Mouse (Mus musculus): ENCODE results near the gene Unc93b1. TPM values are rescaled to one million over a fixed set of nuclear protein-coding genes. Genes with fewer than 3 reads are reported as not detected.
"Not testable (repeated sequence)": the region's sequence is repeated elsewhere in the genome, so short reads cannot be mapped to it uniquely, and the experiment has no call there.

Gene Unc93b1
- polyA plus RNA-seq, 1 experiment, result 180 TPM

GRCm38 (mm10) chr19:3952099-3952498 lies 17.1 kb downstream of the Unc93b1 start:
- Histone ChIP-seq H3K4me3 (replicated peaks; ENCODE audit: extremely low read depth, low read depth, low read length) (no peak overlapping the region), H3K4me1 (ENCODE audit: control insufficient read depth, insufficient read depth, low read length) (no peaks in the 10 kb centered on the region)
- 19% methylated on average over 1 of the region's 1 CpGs for WGBS
- TF ChIP-seq POLR2A (IDR thresholded peaks at IDR 0.05; ENCODE audit: borderline replicate concordance, extremely low read depth, low read depth, low read length), result no peak
- DNase-seq, result no peak

- WGBS, result 64% methylated on average over 3 of the region's 3 CpGs
- DNase-seq, result no peak
- H3K4me3 ChIP-seq (replicated peaks; ENCODE audit: extremely low read depth, low read depth, low read length), result no peak overlapping the region
- TF ChIP-seq POLR2A (IDR thresholded peaks at IDR 0.05; ENCODE audit: borderline replicate concordance, extremely low read depth, low read depth, low read length) (no peak), CTCF (IDR thresholded peaks at IDR 0.05; ENCODE audit: insufficient read depth, low read length) (no peak)
- no peaks in the 10 kb centered on the region for H3K4me1 ChIP-seq (ENCODE audit: control insufficient read depth, insufficient read depth, low read length)
Measured at GRCm38 (mm10) chr19:3955033-3955432, 20.0 kb downstream of the Unc93b1 start.

DNA sequence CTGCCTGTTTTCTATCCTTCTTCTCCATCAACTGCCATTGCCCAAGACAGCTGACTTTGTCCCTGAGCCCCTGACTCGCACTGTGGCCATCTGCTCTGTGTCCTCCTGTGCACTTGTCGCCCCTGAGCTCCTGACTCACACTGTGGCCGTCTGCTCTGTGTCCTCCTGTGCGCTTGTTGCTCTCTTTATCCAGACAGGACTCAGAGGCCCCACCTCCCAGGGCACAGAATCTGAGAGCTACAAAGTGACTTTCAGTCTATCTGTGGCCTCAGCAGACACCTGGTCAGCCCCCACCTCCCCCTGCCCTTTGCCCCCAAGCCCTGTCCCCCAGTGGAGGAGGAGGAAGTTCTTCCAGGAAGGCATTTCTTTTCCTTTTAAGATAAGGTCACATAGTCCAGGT lies 20.8 kb downstream of the Unc93b1 start:
- WGBS, result 58% methylated on average over 4 of the region's 4 CpGs
- H3K4me3 ChIP-seq (replicated peaks; ENCODE audit: extremely low read depth, low read depth, low read length), result no peak overlapping the region

DNA sequence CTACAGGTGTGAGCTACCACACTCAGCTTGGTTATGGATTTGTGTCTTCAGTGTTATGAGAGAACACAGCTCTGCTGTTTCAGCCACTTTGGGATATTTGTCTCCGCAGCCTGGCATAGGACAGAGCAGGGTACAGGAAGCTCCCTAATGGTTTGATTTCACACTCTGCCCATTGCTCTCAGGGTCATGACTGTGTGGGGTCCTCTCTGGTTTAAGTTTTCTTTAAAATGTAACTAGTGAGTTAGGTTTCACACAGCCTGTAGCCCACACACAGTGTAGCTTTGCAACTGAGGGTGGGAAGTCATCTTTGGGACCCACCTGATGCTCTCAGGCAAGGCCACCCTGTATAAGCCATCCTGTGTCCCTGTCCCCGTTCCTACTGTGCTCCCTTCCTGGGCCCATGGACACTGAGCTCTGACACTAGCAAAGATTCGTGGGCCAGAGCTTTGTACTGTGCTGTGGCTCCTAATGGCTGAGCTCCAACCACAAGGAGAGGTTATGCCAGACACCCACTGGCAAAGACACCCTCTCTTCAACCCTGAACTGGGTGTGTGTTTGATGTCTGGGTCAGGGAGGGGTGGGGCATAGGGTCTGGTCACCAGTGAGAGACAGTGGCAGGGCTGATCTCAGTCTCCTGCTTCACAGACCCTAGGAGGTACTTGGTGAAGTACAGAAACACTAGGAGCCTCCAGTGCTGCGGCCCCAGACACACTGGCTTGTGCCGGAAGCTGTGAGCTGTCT lies 22.5 kb downstream of the Unc93b1 start:
- 77% methylated on average over 5 of the region's 5 CpGs for WGBS
- DNase-seq; H3K4me3 ChIP-seq (replicated peaks; ENCODE audit: extremely low read depth, low read depth, low read length); H3K4me1 ChIP-seq (ENCODE audit: control insufficient read depth, insufficient read depth, low read length): not testable (repeated sequence)

More for the DNA sequence above, 20.8 kb downstream of the Unc93b1 start:
- no peak for DNase-seq
- H3K4me1 ChIP-seq (ENCODE audit: control insufficient read depth, insufficient read depth, low read length), result no peaks in the 10 kb centered on the region
- TF ChIP-seq CTCF (IDR thresholded peaks at IDR 0.05; ENCODE audit: insufficient read depth, low read length) (no peak), POLR2A (IDR thresholded peaks at IDR 0.05; ENCODE audit: borderline replicate concordance, extremely low read depth, low read depth, low read length) (no peak)

GRCm38 (mm10) chr19:3958470-3958869 lies 23.5 kb downstream of the Unc93b1 start, which contains the start of gene Aldh3b3:
TSS of gene Aldh3b3 (plus strand) at chr19:3958645.
- no peak for DNase-seq
- Histone ChIP-seq H3K4me3 (replicated peaks; ENCODE audit: extremely low read depth, low read depth, low read length) (no peak within 1 kb of the TSS), H3K4me1 (ENCODE audit: control insufficient read depth, insufficient read depth, low read length) (no peaks in the 10 kb centered on the region)
- WGBS, result 46% methylated on average over 4 of the region's 4 CpGs
- TF ChIP-seq POLR2A (IDR thresholded peaks at IDR 0.05; ENCODE audit: borderline replicate concordance, extremely low read depth, low read depth, low read length) (no peak), CTCF (IDR thresholded peaks at IDR 0.05; ENCODE audit: insufficient read depth, low read length) (no peak)

DNA sequence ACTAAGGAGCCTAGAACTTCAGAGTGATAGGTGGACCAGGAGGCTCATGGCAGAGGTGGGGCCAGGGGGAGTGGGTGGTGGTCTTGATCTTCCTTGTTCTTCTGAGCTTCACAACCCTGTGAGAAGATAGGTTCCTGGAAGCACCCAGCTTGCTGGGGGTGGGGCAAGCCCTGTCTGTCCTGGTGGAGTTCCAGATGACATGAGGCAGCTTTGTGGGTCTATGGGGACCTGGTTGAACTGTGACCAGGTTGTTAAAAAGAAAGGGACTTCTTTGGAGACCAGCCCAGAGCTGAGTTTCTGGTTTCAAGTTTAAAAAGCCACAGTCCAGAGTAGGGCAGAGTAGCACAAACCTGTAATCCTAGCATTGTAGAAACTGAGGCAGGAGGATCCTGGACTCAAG lies 24.0 kb downstream of the Unc93b1 start:
- no peak for DNase-seq
- no peak for TF ChIP-seq CTCF (IDR thresholded peaks at IDR 0.05; ENCODE audit: insufficient read depth, low read length)
- TF ChIP-seq POLR2A (IDR thresholded peaks at IDR 0.05; ENCODE audit: borderline replicate concordance, extremely low read depth, low read depth, low read length), result no peak
- Histone ChIP-seq H3K4me3 (replicated peaks; ENCODE audit: extremely low read depth, low read depth, low read length) (no peak overlapping the region), H3K4me1 (ENCODE audit: control insufficient read depth, insufficient read depth, low read length) (no peaks in the 10 kb centered on the region)

DNA sequence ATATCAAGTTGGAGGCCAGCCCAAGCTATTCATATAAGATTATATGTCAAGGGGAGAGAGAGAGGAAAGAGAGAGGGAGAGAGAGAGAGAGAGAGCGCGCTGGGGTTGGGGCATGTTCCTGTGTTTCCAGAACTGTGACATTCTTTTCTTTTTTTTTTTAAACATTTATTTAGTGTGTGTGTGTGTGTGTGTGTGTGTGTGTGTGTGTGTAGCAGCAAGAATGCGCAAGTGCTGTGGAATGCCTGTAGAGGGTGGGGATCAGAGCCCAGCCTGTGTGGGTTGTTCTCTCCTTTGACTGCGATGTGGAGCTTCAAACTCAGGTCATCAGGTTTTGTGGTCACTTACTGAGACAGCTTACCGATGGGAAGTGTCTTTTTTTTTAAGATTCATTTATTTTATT lies 25.2 kb downstream of the Unc93b1 start:
- Histone ChIP-seq H3K4me3 (replicated peaks; ENCODE audit: extremely low read depth, low read depth, low read length) (no peak overlapping the region), H3K4me1 (ENCODE audit: control insufficient read depth, insufficient read depth, low read length) (no peaks in the 10 kb centered on the region)
- no peak for DNase-seq
- WGBS, result 59% methylated on average over 5 of the region's 5 CpGs
- TF ChIP-seq POLR2A (IDR thresholded peaks at IDR 0.05; ENCODE audit: borderline replicate concordance, extremely low read depth, low read depth, low read length) (no peak), CTCF (IDR thresholded peaks at IDR 0.05; ENCODE audit: insufficient read depth, low read length) (no peak)

DNA sequence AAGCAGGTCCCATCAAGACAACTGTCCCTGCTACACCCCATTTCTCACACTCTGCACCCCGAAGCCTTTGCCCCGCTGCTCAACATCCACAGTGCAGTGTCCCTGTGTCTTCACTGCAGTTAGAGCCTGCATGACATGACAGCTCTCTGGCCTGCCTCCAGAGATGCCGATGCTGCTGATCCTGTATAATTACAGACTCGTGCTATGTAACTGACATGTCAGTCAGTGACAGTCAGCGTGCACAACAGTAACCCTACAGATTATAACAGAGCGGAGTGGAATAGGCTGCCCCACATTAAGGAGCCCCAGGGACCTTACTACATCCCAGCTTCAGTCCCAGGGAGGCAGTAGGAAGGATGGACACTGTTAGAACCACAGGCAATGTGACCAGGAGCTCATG lies 26.8 kb downstream of the Unc93b1 start:
- not testable (repeated sequence) for H3K4me1 ChIP-seq (ENCODE audit: control insufficient read depth, insufficient read depth, low read length); DNase-seq; H3K4me3 ChIP-seq (replicated peaks; ENCODE audit: extremely low read depth, low read depth, low read length)
- WGBS, result 81% methylated on average over 6 of the region's 6 CpGs

DNA sequence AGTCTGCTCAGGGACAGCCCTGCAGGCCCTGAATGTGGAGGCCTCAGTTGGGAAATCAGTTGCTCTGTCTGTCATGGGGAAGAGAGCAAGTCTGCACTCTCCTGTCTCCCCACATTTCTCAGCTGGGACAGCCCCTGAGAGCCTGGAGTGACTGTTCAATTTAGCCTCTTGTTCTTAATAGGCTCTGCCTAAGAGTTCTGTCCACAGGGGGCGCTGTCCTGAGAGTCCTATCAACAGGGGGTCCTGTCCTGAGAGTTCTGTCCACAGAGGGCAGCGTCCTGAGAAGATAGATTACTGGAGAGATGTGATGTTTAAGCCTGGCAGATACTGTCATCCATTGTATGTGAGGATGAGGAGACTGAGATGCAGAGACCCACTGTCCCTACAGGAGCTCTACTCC lies 27.5 kb downstream of the Unc93b1 start:
- no peak for DNase-seq
- no peaks in the 10 kb centered on the region for H3K4me1 ChIP-seq (ENCODE audit: control insufficient read depth, insufficient read depth, low read length)
- 18% methylated on average over 2 of the region's 2 CpGs for WGBS
- H3K4me3 ChIP-seq (replicated peaks; ENCODE audit: extremely low read depth, low read depth, low read length), result no peak overlapping the region
- no peak for TF ChIP-seq CTCF (IDR thresholded peaks at IDR 0.05; ENCODE audit: insufficient read depth, low read length)
- TF ChIP-seq POLR2A (IDR thresholded peaks at IDR 0.05; ENCODE audit: borderline replicate concordance, extremely low read depth, low read depth, low read length), result no peak

DNA sequence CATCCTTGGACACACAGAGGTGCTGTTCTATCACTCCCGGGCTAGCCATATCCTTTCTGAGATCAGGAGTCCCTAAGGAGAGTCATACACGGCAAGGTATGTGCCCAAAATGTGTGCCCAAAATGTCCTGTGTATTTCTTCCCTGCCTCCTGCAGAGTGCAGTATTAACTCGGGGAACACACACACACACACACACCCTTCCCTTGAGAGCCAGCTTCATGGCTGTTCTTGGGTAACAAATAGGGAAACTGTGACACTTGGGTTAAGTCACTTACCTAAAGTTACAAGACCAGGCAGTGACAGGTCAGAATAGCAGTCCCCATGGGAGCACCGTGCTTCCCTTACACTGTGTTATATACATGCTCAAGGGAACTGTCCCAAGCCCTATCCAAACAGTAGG lies 29.0 kb downstream of the Unc93b1 start:
- no peak overlapping the region for H3K4me3 ChIP-seq (replicated peaks; ENCODE audit: extremely low read depth, low read depth, low read length)
- WGBS, result 72% methylated on average over 4 of the region's 4 CpGs
- H3K4me1 ChIP-seq (ENCODE audit: control insufficient read depth, insufficient read depth, low read length), result no peaks in the 10 kb centered on the region
- no peak for TF ChIP-seq POLR2A (IDR thresholded peaks at IDR 0.05; ENCODE audit: borderline replicate concordance, extremely low read depth, low read depth, low read length)
- no peak for TF ChIP-seq CTCF (IDR thresholded peaks at IDR 0.05; ENCODE audit: insufficient read depth, low read length)
- DNase-seq, result no peak
